Mouse (Mus musculus): ENCODE measurements around the gene Limk2. TPM values are rescaled to one million over a fixed set of nuclear protein-coding genes. Genes with fewer than 3 reads are reported as not detected.

The Limk2 gene
- 74.3 to 91.5 TPM (median 77.5 TPM) in 4 replicates for total RNA-seq (2023; ENCODE audit: inconsistent age)

DNA sequence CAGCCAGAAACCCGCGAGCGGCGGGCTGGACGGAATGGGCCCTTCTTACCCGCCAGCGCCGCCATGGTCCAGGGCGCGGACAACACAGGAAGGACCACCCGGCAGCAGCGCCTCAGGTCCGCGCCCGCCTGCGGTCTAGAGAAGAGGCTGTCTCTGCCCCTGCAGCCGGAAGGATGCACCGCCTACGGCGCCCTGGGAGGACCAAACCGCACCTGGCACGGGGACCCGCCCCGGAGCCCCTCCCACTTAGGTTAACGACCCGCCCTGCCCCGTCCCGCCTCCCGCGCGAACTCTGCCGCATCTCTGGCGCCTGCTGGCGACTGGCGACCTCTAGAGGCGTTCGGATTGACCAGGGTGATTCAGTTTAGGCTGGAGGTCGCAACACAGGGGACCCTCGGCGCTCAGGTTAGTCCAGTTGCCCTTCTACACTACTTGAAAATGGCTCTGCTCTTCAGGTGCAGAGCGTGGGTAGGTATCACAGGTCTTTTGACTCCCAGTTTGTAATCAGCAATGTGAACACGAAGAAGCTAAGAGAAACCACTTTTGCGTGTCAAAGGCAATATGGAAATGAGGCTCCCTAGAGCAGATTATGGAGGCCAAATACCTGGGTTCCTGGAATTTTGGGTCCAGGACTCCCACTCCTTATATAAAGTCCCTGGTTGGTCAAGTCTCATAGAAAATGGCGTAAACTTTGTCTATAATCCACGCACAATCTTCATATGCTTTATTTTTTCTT, at the start of gene Limk2:
Gene Limk2 (minus strand): TSS at position 193 of the 736 bp plus-strand sequence.

DNA sequence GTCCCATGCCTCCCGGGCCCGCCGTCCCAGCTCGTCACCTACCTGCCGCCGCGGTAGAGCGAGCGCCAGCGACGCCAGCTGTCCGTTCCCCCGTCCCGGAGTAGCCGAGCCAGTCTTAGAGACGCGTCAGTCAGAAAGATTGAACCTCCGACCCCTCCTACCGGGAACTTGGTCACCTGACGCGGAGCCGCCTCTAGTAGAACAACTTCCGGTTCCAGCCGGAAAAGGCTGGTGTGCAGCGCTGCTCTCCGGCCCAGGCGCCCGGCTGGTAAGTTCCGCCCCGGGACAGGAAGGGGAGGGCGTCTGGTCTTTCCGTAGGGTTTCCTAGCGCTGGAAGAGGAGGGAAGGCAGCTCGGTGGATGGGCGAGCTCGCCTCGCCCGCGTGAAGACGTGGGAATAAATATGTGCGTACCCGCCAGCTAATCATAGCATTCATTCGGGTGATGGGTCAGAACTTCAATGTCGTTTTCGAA, 43.2 kb upstream of the Limk2 start, which contains the start of gene Rnf185:
Gene Rnf185 (minus strand): TSS at position 197 of the 473 bp plus-strand sequence.

DNA sequence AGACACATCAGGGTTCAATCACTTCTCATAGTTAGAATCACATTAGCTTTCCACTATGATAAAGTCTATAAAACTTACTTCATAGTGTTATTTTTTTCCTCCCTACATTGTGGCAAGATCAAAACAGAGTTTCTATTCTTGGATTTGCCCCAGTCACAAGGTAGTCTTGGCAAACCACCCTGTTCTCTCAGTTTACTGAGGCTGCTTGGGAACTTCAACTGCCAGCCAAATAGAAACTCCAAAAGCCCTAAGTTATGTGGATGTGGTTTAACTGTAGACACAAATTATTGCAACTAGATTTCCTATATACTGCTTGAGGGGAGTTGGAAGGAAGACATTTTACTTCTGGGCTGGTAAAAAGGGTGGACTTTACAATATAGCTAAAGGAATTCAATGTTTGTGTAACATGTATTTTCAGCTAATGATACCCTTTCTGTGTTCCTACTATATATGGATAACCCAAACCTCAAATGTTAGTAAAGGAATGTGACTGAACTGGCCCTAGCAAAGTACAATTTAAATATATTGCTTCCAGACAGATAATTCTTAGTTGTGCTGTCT, 79.0 kb downstream of the Limk2 start, which contains the start of gene Pik3ip1:
Gene Pik3ip1 (plus strand): TSS at position 511 of the 561 bp plus-strand sequence.

Other genes starting within 250 kb of the Limk2 start
- 213 to 253 TPM (median 230 TPM) in 4 replicates for gene Sfi1, start 215.7 kb downstream of the Limk2 start, total RNA-seq (2023; ENCODE audit: inconsistent age)
- 94.6 to 111 TPM (median 101 TPM) in 4 replicates for gene Eif4enif1, start 206.8 kb downstream of the Limk2 start, total RNA-seq (2023; ENCODE audit: inconsistent age)
- gene Drg1, start 142.8 kb downstream of the Limk2 start, total RNA-seq (2023; ENCODE audit: inconsistent age): 61.7 to 70.2 TPM (median 63.2 TPM) in 4 replicates
- 79.7 to 96.7 TPM (median 84.5 TPM) in 4 replicates for gene Patz1, start 120.3 kb downstream of the Limk2 start, total RNA-seq (2023; ENCODE audit: inconsistent age)
- gene Pik3ip1, start 78.8 kb downstream of the Limk2 start, total RNA-seq (2023; ENCODE audit: inconsistent age): 292 to 318 TPM (median 307 TPM) in 4 replicates
- 18.6 to 23.1 TPM (median 20.2 TPM) in 4 replicates for gene Rnf185, start 43.2 kb upstream of the Limk2 start, total RNA-seq (2023; ENCODE audit: inconsistent age)
- 0.18 to 0.39 TPM in 2 of 4 replicates, not detected in the others for gene Pla2g3, start 79.1 kb upstream of the Limk2 start, total RNA-seq (2023; ENCODE audit: inconsistent age)
- gene Inpp5j, start 95.6 kb upstream of the Limk2 start, total RNA-seq (2023; ENCODE audit: inconsistent age): not detected in 4 replicates
- gene Selenom, start 105.5 kb upstream of the Limk2 start, total RNA-seq (2023; ENCODE audit: inconsistent age): 0.78 to 1.8 TPM (median 1.1 TPM) in 3 of 4 replicates, not detected in the other
- gene Smtn, start 131.4 kb upstream of the Limk2 start, total RNA-seq (2023; ENCODE audit: inconsistent age): 0.93 to 2.7 TPM (median 1.9 TPM) in 4 replicates
- gene Morc2a, start 240.0 kb upstream of the Limk2 start, total RNA-seq (2023; ENCODE audit: inconsistent age): 58.3 to 69.4 TPM (median 62.5 TPM) in 4 replicates